Mouse (Mus musculus) hindbrain, embryonic 10.5 days (tissue): Measurements from ENCODE around the gene Padi6. TPM values are rescaled to one million over a fixed set of nuclear protein-coding genes. Genes with fewer than 3 reads are reported as not detected.

Source experiments
- DNase-seq: peaks from one replicate; pipeline ENCODE4 v3.0.0-alpha.2; 2017; ENCODE audit warnings: low spot score
- H3K27ac ChIP-seq: fragments of 300-500 bp; sonication (generic); 2 replicates; pipeline ENCODE4 v1.5.1; 2016; ENCODE audit warnings: mild to moderate bottlenecking, moderate library complexity
- H3K27me3 ChIP-seq: fragments of 300-500 bp; sonication (generic); 2 replicates; pipeline ENCODE4 v1.6.1; 2016; ENCODE audit warnings: mild to moderate bottlenecking; ENCODE audit not compliant: poor library complexity, insufficient read depth, severe bottlenecking
- H3K36me3 ChIP-seq: fragments of 300-500 bp; sonication (generic); 2 replicates; pipeline ENCODE4 v1.6.1; 2016; ENCODE audit warnings: mild to moderate bottlenecking, moderate library complexity
- H3K4me1 ChIP-seq: fragments of 300-500 bp; sonication (generic); replicated peaks from 2 replicates; pipeline ENCODE4 v1.6.1; 2016; ENCODE audit warnings: mild to moderate bottlenecking
- H3K4me3 ChIP-seq: fragments of 300-500 bp; sonication (generic); 2 replicates; pipeline ENCODE4 v1.5.1; 2016; ENCODE audit warnings: mild to moderate bottlenecking, moderate library complexity
- H3K9me3 ChIP-seq: fragments of 300-500 bp; sonication (generic); 2 replicates; pipeline ENCODE4 v1.6.1; 2016; ENCODE audit warnings: mild to moderate bottlenecking, moderate library complexity
- WGBS: fragments of 180-500 bp; shearing (Covaris S2); methylation state at CpG from one replicate; pipeline ENCODE4 v1.1.7; 2016; 5-methylcytosine and 5-hydroxymethylcytosine counted together
- polyA plus RNA-seq: library from polyadenylated mRNA; unstranded; fragments of >200 nt; fragmentation: Nextera tagmentation; extraction: Ambion mirVana; gene quantifications from 2 replicates; pipeline ENCODE4 v1.2.1, GENCODE M21; 2016

Gene Padi6
- polyA plus RNA-seq, 1 experiment from 2014 or later, result not detected

- Histone ChIP-seq H3K4me1 (peaks cover 43% of the 10 kb centered on the region), H3K9me3 (no peaks in the 10 kb centered on the region), H3K36me3 (no peaks in the 10 kb centered on the region), H3K27ac (no peak overlapping the region), H3K4me3 (no peak overlapping the region), H3K27me3 (peaks cover 7% of the 10 kb centered on the region)
- WGBS, result 65% methylated on average over 12 of the region's 12 CpGs
- DNase-seq, result no peak
These were observed 54.2 kb downstream of the Padi6 start for GRCm38 (mm10) chr4:140688044-140688825.

- Histone ChIP-seq H3K9me3 (no peaks in the 10 kb centered on the region), H3K4me1 (peaks cover 27% of the 10 kb centered on the region), H3K36me3 (no peaks in the 10 kb centered on the region), H3K4me3 (no peak overlapping the region), H3K27ac (peak overlapping the region; percentile 76), H3K27me3 (peaks cover 7% of the 10 kb centered on the region)
- WGBS, result 48% methylated on average over 6 of the region's 6 CpGs
- peak; percentile 23 for DNase-seq
These were observed 57.6 kb downstream of the Padi6 start for GRCm38 (mm10) chr4:140684881-140685303.

DNA sequence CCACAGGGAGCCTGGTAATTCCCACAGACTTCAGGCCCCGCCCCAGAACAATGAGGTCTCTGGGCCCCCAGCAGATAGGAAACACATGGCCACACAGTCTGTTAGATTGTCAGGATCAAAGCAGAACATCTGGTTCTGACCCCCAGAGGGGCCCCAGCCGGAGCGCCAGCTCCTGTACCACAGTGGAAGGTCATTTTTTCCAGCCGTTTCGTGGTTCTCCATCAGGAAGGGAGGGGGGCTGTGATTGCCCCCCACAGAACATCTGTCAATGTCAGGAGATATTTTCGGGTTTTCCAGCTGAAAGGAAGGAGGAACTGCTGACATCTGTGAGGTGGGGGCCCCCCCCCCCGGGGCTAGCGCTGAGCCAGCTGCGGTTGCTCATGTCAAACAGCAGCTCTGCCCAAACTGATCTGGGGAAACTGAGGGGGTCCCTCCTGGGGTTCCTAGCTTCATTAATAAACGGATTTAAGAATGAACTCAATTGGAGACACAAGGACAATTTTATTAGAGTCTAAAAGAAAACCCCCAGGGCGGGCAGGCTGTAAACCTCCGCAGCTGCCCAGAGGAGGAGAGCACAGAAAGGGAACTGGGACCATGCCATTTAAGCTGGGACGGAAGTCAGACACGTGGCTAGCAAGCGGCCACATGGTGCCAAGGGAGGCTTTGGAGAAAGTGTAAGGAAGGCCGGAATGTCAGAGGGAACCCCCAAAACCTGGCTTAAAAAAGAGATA, 58.1 kb downstream of the Padi6 start:
- H3K4me1 ChIP-seq, result peaks cover 32% of the 10 kb centered on the region
- peak overlapping the region; percentile 76 for H3K27ac ChIP-seq
- H3K36me3 ChIP-seq, result no peaks in the 10 kb centered on the region
- WGBS, result 21% methylated on average over 16 of the region's 16 CpGs
- H3K4me3 ChIP-seq, result peak overlapping the region; percentile 32
- peak; percentile 71 for DNase-seq
- no peaks in the 10 kb centered on the region for H3K9me3 ChIP-seq
- peaks cover 7% of the 10 kb centered on the region for H3K27me3 ChIP-seq

- peak; percentile 18 for DNase-seq
- peaks cover 7% of the 10 kb centered on the region for H3K27me3 ChIP-seq
- no peak overlapping the region for H3K4me3 ChIP-seq
- WGBS, result 45% methylated on average over 8 of the region's 8 CpGs
- peak overlapping the region; percentile 76 for H3K27ac ChIP-seq
- no peaks in the 10 kb centered on the region for H3K36me3 ChIP-seq
- no peaks in the 10 kb centered on the region for H3K9me3 ChIP-seq
- H3K4me1 ChIP-seq, result peaks cover 32% of the 10 kb centered on the region
These were observed 58.8 kb downstream of the Padi6 start for GRCm38 (mm10) chr4:140683608-140684007.

- 68% methylated on average over 8 of the region's 8 CpGs for WGBS
- Histone ChIP-seq H3K9me3 (no peaks in the 10 kb centered on the region), H3K36me3 (no peaks in the 10 kb centered on the region), H3K4me3 (no peak overlapping the region), H3K27me3 (peaks cover 7% of the 10 kb centered on the region), H3K4me1 (peaks cover 27% of the 10 kb centered on the region), H3K27ac (no peak overlapping the region)
- no peak for DNase-seq
These were observed 61.6 kb downstream of the Padi6 start for GRCm38 (mm10) chr4:140680731-140681397.

DNA sequence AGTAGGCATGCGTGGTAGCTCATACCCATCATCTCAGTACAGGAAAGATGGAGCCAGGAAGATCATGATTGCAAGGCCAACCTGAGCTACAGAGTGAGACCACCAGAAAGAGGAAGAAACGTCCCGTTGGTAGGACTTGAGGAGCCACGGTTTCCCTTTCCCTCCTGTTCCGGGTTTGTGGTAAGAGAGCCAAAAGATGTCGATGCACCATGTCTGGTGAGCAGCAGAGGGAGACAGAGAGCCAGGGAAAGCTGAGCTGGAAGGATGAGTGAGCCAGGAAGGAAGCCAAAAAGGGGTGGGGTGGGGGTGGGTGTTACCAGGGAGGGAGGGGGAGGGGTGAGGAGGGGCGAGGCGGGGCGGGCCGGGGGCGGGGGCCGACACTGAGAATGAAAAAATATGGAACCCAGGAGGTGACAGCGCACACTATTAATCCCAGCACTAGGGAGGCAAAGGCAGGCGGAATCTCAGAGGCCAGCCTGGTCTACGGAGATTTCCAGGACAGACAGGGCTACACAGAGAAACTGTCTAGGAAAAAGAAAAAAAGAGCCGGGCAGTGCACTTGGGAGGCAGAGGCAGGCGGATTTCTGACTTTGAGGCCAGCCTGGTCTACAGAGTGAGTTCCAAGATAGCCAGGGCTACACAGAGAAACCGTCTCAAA, 62.6 kb downstream of the Padi6 start:
- no peaks in the 10 kb centered on the region for H3K36me3 ChIP-seq
- H3K4me3 ChIP-seq, result 0 out of 2 replicates have a peak overlapping the region, but pooled peaks have one; percentile 0
- H3K9me3 ChIP-seq, result no peaks in the 10 kb centered on the region
- no peaks in the 10 kb centered on the region for H3K27me3 ChIP-seq
- peak overlapping the region; percentile 72; the same call in 1 of the 2 replicates for H3K27ac ChIP-seq
- H3K4me1 ChIP-seq, result peaks cover 21% of the 10 kb centered on the region
- DNase-seq, result peak; percentile 79
- 30% methylated on average over 17 of the region's 18 CpGs for WGBS

GRCm38 (mm10) chr4:140679038-140679437, 63.4 kb downstream of the Padi6 start:
- H3K9me3 ChIP-seq, result no peaks in the 10 kb centered on the region
- H3K4me3 ChIP-seq, result no peak overlapping the region
- H3K27me3 ChIP-seq, result no peaks in the 10 kb centered on the region
- H3K4me1 ChIP-seq, result peaks cover 18% of the 10 kb centered on the region
- 0 out of 2 replicates have a peak overlapping the region, but pooled peaks have one; percentile 72 for H3K27ac ChIP-seq
- peak; percentile 70 for DNase-seq
- WGBS, result 17% methylated on average over 5 of the region's 5 CpGs
- no peaks in the 10 kb centered on the region for H3K36me3 ChIP-seq

Other genes starting within 250 kb of the Padi6 start
- gene Arhgef10l, start 76.6 kb downstream of the Padi6 start, polyA plus RNA-seq, result 23.7 and 32.3 TPM in 2 replicates
- gene Rcc2, start 42.1 kb downstream of the Padi6 start, polyA plus RNA-seq, result 33.9 and 37.5 TPM in 2 replicates
- 0.35 and 0.51 TPM in 2 replicates for gene Padi4, start 31.6 kb upstream of the Padi6 start, polyA plus RNA-seq
- 0.08 and 0.10 TPM in 2 replicates for gene Padi3, start 68.0 kb upstream of the Padi6 start, polyA plus RNA-seq
- 0.07 TPM in 2 replicates for gene Padi1, start 103.1 kb upstream of the Padi6 start, polyA plus RNA-seq
- gene Padi2, start 163.7 kb upstream of the Padi6 start, polyA plus RNA-seq, result 1.4 and 3.8 TPM in 2 replicates
- gene Sdhb, start 218.6 kb upstream of the Padi6 start, polyA plus RNA-seq, result 412 and 491 TPM in 2 replicates
- gene Atp13a2, start 244.2 kb upstream of the Padi6 start, polyA plus RNA-seq, result 54.8 and 82.1 TPM in 2 replicates